Comparison of ENCODE assay signal across 8 mouse cellular contexts in genomic region chr4:134734038-134734628, GRCm38 (mm10). TPM values are rescaled to one million over a fixed set of nuclear protein-coding genes. Genes with fewer than 3 reads are reported as not detected.
DNase-seq lines count a peak whose midpoint lies in the region; ATAC-seq lines count a peak whose summit lies in the region.

No protein-coding gene starts in this region.

- 7% methylated on average over 13 of the region's 13 CpGs for WGBS in heart, embryonic 14.5 days

- H3K27ac ChIP-seq in heart, embryonic 14.5 days (replicated peaks in 1 of 2; ENCODE audit: control insufficient read depth in 1 of 2, insufficient read depth in 1 of 2, low read depth in 2 of 2, low read length in 2 of 2), result peak overlapping the region in 1 of 2 experiments; percentile 10; a peak in 1 of 4 replicates

- H3K36me3 ChIP-seq in heart, embryonic 14.5 days (ENCODE audit: control insufficient read depth, insufficient read depth, low read length), result no peaks in the 10 kb centered on the region
- peaks cover 51% of the 10 kb centered on the region for H3K36me3 ChIP-seq in megakaryocyte, embryonic 14.5 days (replicated peaks; ENCODE audit: low read length)

- no peak overlapping the region for H3K9ac ChIP-seq in heart, embryonic 14.5 days (ENCODE audit: low read length)

- 0 out of 2 replicates have a peak overlapping the region, but pooled peaks have one; percentile 7 for H3K4me2 ChIP-seq in heart, embryonic 14.5 days (ENCODE audit: low read length)

- no peak for ATAC-seq in monocyte, adult 5-6 weeks (replicated peaks; ENCODE audit: insufficient number of reproducible peaks, low FRiP score, low TSS enrichment, poor library complexity, severe bottlenecking)
- ATAC-seq in heart, embryonic 14.5 days (ENCODE audit: insufficient number of reproducible peaks, insufficient read depth, low FRiP score, low read depth), result peak; percentile 43

- peak; percentile 44 to 56 for DNase-seq in monocyte, adult 2 months (ENCODE audit: low read depth in 1 of 2, low spot score in 2 of 2)
- peak; percentile 73 for DNase-seq in embryo, embryonic 9.5 days (ENCODE audit: extremely low spot score)
- DNase-seq in kidney, postnatal 14 days, result peak; percentile 72
- DNase-seq in urinary bladder, postnatal 10 days (ENCODE audit: low spot score), result peak; percentile 39
- DNase-seq in cerebellum, postnatal 4 days (ENCODE audit: low spot score in 2 of 2), result no peak

- no peak overlapping the region for H3K4me3 ChIP-seq in heart, embryonic 14.5 days (ENCODE audit: control insufficient read depth in 1 of 2, insufficient read depth in 1 of 2, low read depth in 1 of 2, low read length in 2 of 2)
- peak overlapping the region; percentile 89 for H3K4me3 ChIP-seq in megakaryocyte, embryonic 14.5 days (replicated peaks)

- H3K9me3 ChIP-seq in heart, embryonic 14.5 days (ENCODE audit: control insufficient read depth, low read length), result no peaks in the 10 kb centered on the region
- H3K9me3 ChIP-seq in megakaryocyte, embryonic 14.5 days, result no peaks in the 10 kb centered on the region

- no peaks in the 10 kb centered on the region for H3K27me3 ChIP-seq in heart, embryonic 14.5 days (ENCODE audit: control insufficient read depth, insufficient read depth, low read length)
- H3K27me3 ChIP-seq in megakaryocyte, embryonic 14.5 days (replicated peaks), result peaks cover 8% of the 10 kb centered on the region

- peaks cover 17 to 31% of the 10 kb centered on the region in 2 experiments for H3K4me1 ChIP-seq in heart, embryonic 14.5 days (ENCODE audit: control insufficient read depth in 2 of 2, insufficient read depth in 2 of 2, low read length in 2 of 2)
- H3K4me1 ChIP-seq in megakaryocyte, embryonic 14.5 days, result peaks cover 77% of the 10 kb centered on the region

RNA-seq across cellular contexts. Expression of gene Man1c1, which starts 30.0 kb away (rescaled TPM):
- total RNA-seq in monocyte, adult 5-6 weeks (2017), result 12.8 to 13.9 TPM (median 13.3 TPM) in 3 replicates
- 7.8 TPM in 2 replicates for polyA plus RNA-seq in heart, embryonic 14.5 days (2014; fragmentation: Nextera tagmentation; extraction: Ambion mirVana)
- 4.0 and 5.9 TPM in 2 replicates for polyA plus RNA-seq in megakaryocyte, embryonic 14.5 days (2012; ENCODE audit: insufficient read depth, low replicate concordance)

RNA-seq across cellular contexts. Expression of gene Ldlrap1, which starts 33.7 kb away (rescaled TPM):
- 32.2 to 42.1 TPM (median 33.3 TPM) in 3 replicates for total RNA-seq in monocyte, adult 5-6 weeks (2017)
- polyA plus RNA-seq in heart, embryonic 14.5 days (2014; fragmentation: Nextera tagmentation; extraction: Ambion mirVana), result 10.7 and 12.3 TPM in 2 replicates
- polyA plus RNA-seq in megakaryocyte, embryonic 14.5 days (2012; ENCODE audit: insufficient read depth, low replicate concordance), result 11.8 and 17.8 TPM in 2 replicates

Comparison
In these comparisons a context has a peak if more than half of its experiments do, and no peak if none do; other contexts are left out.
1. DNase-seq: peak in monocyte, adult 2 months (2 of 2), embryo, embryonic 9.5 days (single experiment), kidney, postnatal 14 days (single experiment) and urinary bladder, postnatal 10 days (single experiment); none in cerebellum, postnatal 4 days (0 of 2).